Mouse (Mus musculus) adrenal gland, postnatal 36 days (tissue): ENCODE data around the gene Asap2. TPM values are rescaled to one million over a fixed set of nuclear protein-coding genes. Genes with fewer than 3 reads are reported as not detected.

Source experiments
- DNase-seq, 2 experiments: peaks; one replicate each; pipeline ENCODE4 v3.0.0; 2021; ENCODE audit warnings: mixed read lengths in 1 of 2
- total RNA-seq, 2 experiments: library from RNA; stranded (reverse); gene quantifications; 2 replicates each; pipeline ENCODE4 v1.2.3; 2021

Gene Asap2
- total RNA-seq, 2 experiments from 2014 or later = 15.6 to 19.3 TPM

DNA sequence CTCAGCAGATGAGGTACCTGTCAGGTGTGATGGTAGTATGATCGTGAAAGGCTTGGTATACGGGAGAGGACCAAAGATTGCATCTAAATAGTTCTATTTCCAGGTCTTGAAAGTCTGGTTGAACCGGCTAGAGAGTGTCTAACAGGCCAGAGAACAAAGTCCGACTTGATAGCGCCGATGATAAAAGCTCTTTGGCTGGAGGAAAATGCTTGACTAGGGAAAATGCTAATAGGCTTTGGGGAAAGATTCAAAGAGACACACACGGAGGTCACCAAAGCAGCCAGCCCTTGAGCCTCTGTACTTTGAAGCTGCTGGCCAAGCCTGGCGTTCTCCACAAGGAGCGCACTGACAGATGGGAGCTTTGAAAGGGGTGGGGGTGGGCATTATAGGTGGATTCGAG lies 219.0 kb downstream of the Asap2 start:
- no peak for DNase-seq

GRCm38 (mm10) chr12:21212876-21213275 lies 222.6 kb downstream of the Asap2 start:
- DNase-seq = no peak

DNA sequence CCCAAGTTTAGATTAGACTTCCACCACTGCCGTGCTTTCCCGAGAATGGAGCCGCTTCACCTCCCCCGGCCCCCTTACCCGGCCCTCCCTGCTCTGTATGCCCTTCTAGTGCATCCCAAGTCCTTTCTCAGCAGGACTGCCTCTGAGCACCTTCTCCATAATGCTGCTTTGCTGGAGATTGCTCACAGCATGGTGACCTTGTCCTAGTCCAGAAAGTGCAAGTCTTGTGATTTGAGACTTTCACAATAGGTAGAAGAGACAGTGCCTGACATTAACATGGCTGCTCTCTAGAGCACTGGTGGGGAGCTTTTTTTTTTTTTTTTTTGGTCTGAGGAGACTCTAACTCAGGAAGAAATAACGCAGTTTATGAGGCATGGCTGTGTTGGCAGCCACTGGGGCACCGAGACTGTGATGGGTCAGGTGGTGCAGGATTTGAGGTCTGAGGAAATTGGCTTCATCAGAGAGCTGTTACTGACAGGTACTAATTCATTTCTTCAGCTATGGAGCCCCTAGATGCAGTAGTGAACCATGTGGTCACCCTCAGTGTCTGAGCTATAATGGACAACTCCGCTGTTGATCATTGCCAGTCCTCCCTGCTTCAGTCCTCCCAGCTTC lies 224.4 kb downstream of the Asap2 start:
- DNase-seq = no peak

DNA sequence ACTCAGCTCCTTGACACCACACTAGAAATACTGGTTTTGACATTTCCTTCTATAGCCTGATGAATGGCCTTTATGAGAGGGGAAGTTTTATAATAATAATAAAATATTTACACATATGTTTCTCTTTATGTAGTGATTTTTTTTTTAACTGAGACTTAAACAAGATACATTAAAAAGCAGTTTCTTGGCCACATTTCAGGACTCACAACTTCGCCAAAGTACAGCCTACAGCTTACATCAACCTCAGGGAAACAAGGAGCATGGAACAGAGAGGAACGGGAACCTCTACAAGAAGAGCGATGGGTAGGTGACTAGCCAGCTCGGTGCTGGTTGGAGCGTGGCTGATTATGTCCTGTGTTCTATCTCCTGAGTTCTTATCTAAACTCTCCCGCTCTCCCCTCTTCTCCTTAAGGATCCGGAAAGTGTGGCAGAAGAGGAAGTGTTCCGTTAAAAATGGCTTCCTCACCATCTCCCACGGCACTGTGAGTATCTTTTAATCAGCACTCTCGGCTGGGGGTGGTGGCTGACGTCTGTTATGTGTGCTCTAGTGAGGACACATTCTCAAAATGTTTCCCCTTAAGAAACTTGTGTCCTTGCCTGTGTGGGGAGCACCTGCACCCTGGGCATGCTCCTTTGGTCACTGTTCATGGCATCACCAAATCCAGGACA lies 227.7 kb downstream of the Asap2 start:
- no peak for DNase-seq

DNA sequence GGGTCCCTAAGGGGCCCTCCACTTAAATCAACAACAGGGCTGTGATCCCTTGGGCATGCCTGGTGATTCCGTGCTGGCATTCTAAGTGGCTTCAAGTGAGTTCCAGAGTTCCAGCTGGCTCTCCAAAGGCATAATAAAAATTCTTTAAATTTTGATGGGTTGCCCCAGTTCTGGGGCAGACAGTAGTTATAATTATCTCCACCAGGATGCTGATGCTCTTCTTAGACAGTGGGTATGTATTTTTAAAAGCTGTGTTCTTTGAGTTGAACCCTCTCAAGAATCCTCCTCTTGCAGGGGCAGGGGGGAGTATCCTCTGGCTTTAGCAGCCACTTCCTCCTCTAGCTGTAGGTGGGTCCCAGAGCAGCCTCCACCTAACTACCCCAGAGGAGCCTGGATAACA lies 230.3 kb downstream of the Asap2 start:
- no peak for DNase-seq

DNA sequence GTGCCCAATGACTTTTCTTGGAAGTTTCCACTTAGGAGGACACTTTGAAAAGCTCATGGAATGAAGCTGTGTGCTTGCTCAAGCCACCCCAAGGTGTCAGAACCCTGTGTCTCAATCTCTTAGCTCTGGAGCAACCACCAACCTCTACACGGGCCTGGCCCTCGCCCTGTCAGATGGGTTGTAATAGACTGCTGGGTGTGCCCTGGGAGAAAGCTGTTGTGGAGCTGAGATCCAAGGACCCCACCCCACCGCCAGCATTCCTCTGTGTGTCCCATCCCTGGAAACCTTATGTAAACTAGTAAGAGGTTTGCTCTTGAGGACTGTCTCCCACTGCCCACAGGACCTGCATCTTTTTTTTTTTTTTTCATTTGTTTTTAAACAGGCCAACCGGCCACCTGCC lies 233.7 kb downstream of the Asap2 start:
- no peak for DNase-seq

- no peak for DNase-seq
Observed at GRCm38 (mm10) chr12:21225358-21225757, 235.1 kb downstream of the Asap2 start.

GRCm38 (mm10) chr12:21226316-21226715 lies 236.1 kb downstream of the Asap2 start:
- DNase-seq = no peak

- peak; percentile 81 to 82 for DNase-seq
Observed at GRCm38 (mm10) chr12:21227076-21227980, 237.1 kb downstream of the Asap2 start.

GRCm38 (mm10) chr12:21228650-21229049 lies 238.4 kb downstream of the Asap2 start:
- DNase-seq = no peak

DNA sequence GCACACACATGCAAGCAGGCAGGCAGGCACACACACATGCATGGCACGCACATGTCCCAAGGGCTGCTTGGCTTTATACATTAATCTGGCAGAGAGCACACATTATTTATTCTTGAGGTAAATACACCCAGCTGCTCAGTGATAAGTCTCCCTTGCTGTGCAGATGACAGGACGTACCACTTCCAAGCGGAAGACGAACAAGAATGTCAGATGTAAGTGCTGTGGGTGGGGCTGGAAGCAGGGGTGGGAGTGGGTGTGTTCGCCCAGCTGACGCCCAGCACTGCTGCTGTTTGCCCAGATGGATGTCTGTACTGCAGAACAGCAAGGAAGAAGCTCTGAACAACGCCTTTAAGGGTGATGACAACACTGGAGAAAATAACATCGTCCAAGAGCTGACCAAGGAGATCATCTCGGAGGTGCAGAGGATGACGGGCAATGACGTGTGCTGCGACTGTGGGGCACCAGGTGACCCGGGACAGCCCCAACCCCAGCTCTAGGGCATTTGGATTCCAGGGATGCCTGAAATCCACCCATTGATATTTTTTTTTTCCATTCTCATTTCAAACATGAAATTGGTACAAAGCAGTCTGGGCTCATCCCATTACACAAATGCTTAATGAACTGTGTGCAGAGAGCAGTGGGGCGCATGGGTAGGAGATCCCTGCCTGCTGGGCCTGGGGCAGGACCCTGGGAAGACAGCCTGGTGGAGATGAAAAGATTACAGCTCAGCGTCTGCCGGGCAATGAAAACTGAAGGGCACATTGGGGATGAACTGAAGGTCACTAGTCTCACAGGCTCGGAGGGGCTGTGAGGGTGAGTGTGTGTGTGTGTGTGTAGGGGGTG lies 239.0 kb downstream of the Asap2 start:
- no peak for DNase-seq

- no peak for DNase-seq
Observed at GRCm38 (mm10) chr12:21233727-21234126, 243.5 kb downstream of the Asap2 start.

GRCm38 (mm10) chr12:21234560-21234959 lies 244.3 kb downstream of the Asap2 start:
- no peak for DNase-seq

DNA sequence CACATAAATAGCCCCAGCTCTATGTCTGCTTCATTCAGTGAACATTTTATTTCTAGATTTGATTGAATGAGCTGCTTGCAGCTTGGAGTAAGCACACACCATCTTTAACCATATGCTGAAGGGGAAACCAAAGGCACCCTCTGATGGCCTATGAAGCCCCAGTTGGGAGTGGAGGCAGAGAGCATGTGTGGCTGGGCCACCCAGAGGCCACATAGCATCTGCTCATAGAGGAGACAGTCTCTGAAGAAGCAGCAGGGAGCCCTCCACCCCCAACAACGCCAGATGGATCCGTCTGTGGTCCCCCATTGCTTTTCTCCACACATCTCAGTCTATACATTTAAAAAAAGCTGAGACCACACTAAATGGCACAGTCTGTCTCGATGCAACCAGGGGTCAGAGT lies 251.7 kb downstream of the Asap2 start:
- no peak for DNase-seq

GRCm38 (mm10) chr12:21244375-21244960 lies 254.2 kb downstream of the Asap2 start:
- DNase-seq = no peak

- DNase-seq = no peak
Observed at GRCm38 (mm10) chr12:21247711-21248392, 257.6 kb downstream of the Asap2 start.

GRCm38 (mm10) chr12:21260494-21261256 lies 270.4 kb downstream of the Asap2 start:
- DNase-seq = peak; percentile 46 to 62

DNA sequence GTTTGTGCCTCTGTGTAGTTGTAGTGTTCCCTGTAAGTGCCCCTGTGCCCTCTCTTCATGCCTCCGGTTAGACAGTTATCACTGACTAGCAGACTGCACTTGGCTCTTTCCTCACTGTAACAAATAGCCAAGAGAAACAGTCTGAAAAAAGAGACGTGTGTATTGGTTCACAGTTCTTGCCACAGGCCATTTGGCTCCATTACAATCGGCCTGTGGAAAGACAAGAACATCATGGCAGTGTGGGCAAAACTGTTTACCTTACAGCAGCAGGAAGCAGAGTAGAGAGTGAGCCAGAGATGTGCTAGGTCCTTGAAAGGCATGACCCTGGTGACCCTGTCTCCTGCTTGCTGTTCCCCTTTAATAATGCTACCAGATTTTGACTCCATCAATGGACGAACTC lies 271.3 kb downstream of the Asap2 start:
- no peak for DNase-seq

GRCm38 (mm10) chr12:21263256-21263655 lies 273.0 kb downstream of the Asap2 start:
- DNase-seq = no peak

DNA sequence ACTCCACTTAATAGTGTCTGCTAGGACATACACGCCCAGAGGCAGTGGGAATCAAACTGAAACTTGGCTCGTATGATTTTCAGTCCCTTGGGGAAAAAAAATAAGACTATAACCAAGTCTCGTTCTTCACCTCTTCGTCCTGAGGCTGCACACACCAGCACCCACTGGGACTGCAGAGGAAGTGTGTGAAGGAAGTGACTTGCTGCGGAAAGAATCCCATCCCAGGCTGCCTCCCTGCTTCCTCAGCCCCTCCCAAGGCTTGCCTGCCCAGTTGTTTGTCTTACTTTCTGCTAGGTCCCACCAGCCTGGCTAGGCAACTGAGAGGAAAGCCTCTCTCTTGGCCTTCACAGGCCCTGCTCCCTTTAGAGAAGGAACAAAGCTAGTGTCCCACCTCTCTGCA lies 274.0 kb downstream of the Asap2 start:
- peak; percentile 40 to 56 for DNase-seq
